Mouse (Mus musculus) cerebellum, adult 2 months (tissue): Measurements from ENCODE around the gene AA986860.

Source experiments
- CTCF ChIP-seq: fragments of 200-500 bp; IDR thresholded peaks from 2 replicates; pipeline ENCODE4 v1.5.1; 2011; ENCODE audit warnings: low read depth, mild to moderate bottlenecking, control low read depth, low read length, moderate library complexity, borderline replicate concordance; ENCODE audit not compliant: insufficient read depth
- POLR2A ChIP-seq: fragments of 200-500 bp; IDR thresholded peaks from 2 replicates; pipeline ENCODE4 v1.6.1; 2011; ENCODE audit warnings: low read length, control low read depth, borderline replicate concordance; ENCODE audit not compliant: insufficient read depth

- TF ChIP-seq CTCF (no peak), POLR2A (no peak)
Measured at GRCm38 (mm10) chr1:130746819-130747218, 15.0 kb downstream of the AA986860 start.
